Mouse (Mus musculus): ENCODE data around the gene Cry2. TPM values are rescaled to one million over a fixed set of nuclear protein-coding genes. Genes with fewer than 3 reads are reported as not detected.

Gene Cry2
- total and polyA plus RNA-seq, 2 experiments from 2014 or later, result 45.5 to 52.0 TPM

- TF ChIP-seq CTCF (IDR thresholded peaks at IDR 0.05; ENCODE audit: low read depth), result no peak
- Histone ChIP-seq H3K27me3 (ENCODE audit: insufficient read depth, low read length) (no peaks in the 10 kb centered on the region), H3K9me3 (ENCODE audit: low read length) (no peaks in the 10 kb centered on the region), H3K9ac (replicated peaks; ENCODE audit: low read length) (no peak overlapping the region), H3K4me2 (ENCODE audit: low read depth, low read length) (no peak overlapping the region), H3K27ac (no peak overlapping the region), H3K4me3 (ENCODE audit: low read length) (no peak overlapping the region), H3K4me1 (ENCODE audit: insufficient read depth, low read length) (peaks cover 29% of the 10 kb centered on the region), H3K36me3 (ENCODE audit: insufficient read depth, low read length) (no peaks in the 10 kb centered on the region)
- WGBS, result 13% methylated on average over 10 of the region's 10 CpGs
- DNase-seq (ENCODE audit: low spot score) (peak; percentile 61), ATAC-seq (no peak)
Observed at GRCm38 (mm10) chr2:92371971-92372690, 61.7 kb downstream of the Cry2 start.

DNA sequence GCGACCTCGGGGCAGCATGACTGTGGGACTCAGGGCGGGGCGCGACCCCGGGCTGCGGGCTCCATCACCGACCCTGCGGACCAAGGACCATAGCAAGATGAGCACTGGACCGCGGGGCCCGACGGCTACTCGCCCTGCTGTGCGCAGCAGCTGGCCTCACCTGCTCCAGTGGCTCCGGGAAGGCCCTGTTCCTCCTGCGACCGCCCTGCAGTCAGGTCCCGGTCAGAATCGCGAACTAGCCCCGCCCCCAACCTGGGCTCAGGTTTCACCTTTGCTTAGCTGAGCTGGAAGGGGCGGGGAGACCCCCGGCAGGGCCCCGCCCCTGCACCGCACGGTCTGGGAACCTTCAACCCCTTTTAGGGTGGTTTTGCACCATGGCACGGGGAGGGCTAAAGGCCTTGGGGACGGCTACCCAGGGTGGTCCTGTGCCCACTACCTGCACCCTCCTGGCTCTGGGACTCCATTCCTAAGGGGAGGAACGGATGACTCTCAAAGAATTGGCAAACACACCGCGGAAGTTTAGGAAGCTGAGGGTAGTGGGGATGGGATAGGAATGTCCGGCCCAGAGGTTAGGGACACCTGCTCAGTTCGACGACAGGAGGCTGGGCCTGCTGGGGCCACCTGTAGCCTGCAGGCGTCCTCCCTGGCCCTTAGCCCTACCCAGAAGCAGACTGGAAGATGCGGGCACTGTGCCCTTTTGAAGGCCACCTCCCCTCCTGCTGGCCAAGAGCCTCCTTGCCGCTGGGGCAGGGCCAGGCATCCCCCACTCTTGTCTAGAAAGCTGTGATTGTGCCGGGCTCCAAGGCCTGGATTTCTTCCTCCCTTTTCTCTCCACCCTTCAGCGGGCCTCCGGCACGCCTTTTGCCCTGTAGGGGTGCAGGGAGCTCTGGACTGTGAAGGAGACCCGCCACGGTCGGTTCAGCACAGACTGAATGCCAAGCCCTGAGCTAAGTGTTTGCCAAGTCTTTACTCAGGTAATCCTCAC is 62.7 kb downstream of the Cry2 start:
- ATAC-seq (no peak), DNase-seq (ENCODE audit: low spot score) (peak; percentile 31)
- H3K9ac ChIP-seq (replicated peaks; ENCODE audit: low read length), result 0 out of 2 replicates have a peak overlapping the region, but pooled peaks have one; percentile 10
- H3K4me2 ChIP-seq (ENCODE audit: low read depth, low read length), result peak overlapping the region; percentile 53
- H3K36me3 ChIP-seq (ENCODE audit: insufficient read depth, low read length), result no peaks in the 10 kb centered on the region
- 4% methylated on average over 45 of the region's 45 CpGs for WGBS
- peak overlapping the region; percentile 13; the same call in 1 of the 2 replicates for H3K4me3 ChIP-seq (ENCODE audit: low read length)
- H3K4me1 ChIP-seq (ENCODE audit: insufficient read depth, low read length), result peaks cover 25% of the 10 kb centered on the region
- no peak overlapping the region for H3K27ac ChIP-seq
- no peaks in the 10 kb centered on the region for H3K27me3 ChIP-seq (ENCODE audit: insufficient read depth, low read length)
- TF ChIP-seq CTCF (IDR thresholded peaks at IDR 0.05; ENCODE audit: low read depth), result peak; percentile 10; the same call in 1 of the 2 replicates
- no peaks in the 10 kb centered on the region for H3K9me3 ChIP-seq (ENCODE audit: low read length)

- Histone ChIP-seq H3K9me3 (ENCODE audit: low read length) (no peaks in the 10 kb centered on the region), H3K4me1 (ENCODE audit: insufficient read depth, low read length) (peaks cover 21% of the 10 kb centered on the region), H3K4me2 (ENCODE audit: low read depth, low read length) (peak overlapping the region; percentile 53), H3K9ac (replicated peaks; ENCODE audit: low read length) (0 out of 2 replicates have a peak overlapping the region, but pooled peaks have one; percentile 10), H3K4me3 (ENCODE audit: low read length) (peak overlapping the region; percentile 13; the same call in 1 of the 2 replicates), H3K36me3 (ENCODE audit: insufficient read depth, low read length) (no peaks in the 10 kb centered on the region), H3K27ac (no peak overlapping the region), H3K27me3 (ENCODE audit: insufficient read depth, low read length) (no peaks in the 10 kb centered on the region)
- WGBS, result 14% methylated on average over 18 of the region's 19 CpGs
- ATAC-seq, result no peak
- DNase-seq (ENCODE audit: low spot score), result no peak
- TF ChIP-seq CTCF (IDR thresholded peaks at IDR 0.05; ENCODE audit: low read depth), result no peak
Observed at GRCm38 (mm10) chr2:92370375-92370774, 63.5 kb downstream of the Cry2 start.

- no peak for TF ChIP-seq CTCF (IDR thresholded peaks at IDR 0.05; ENCODE audit: low read depth)
Observed at GRCm38 (mm10) chr2:92367383-92368029, 66.3 kb downstream of the Cry2 start.

GRCm38 (mm10) chr2:92365568-92365967 is 68.3 kb downstream of the Cry2 start:
- ATAC-seq (no peak), DNase-seq (ENCODE audit: low spot score) (no peak)

More at GRCm38 (mm10) chr2:92367383-92368029, 66.3 kb downstream of the Cry2 start:
- Histone ChIP-seq H3K4me2 (ENCODE audit: low read depth, low read length) (no peak overlapping the region), H3K27me3 (ENCODE audit: insufficient read depth, low read length) (no peaks in the 10 kb centered on the region), H3K9me3 (ENCODE audit: low read length) (no peaks in the 10 kb centered on the region), H3K9ac (replicated peaks; ENCODE audit: low read length) (no peak overlapping the region), H3K27ac (no peak overlapping the region), H3K4me1 (ENCODE audit: insufficient read depth, low read length) (peaks cover 21% of the 10 kb centered on the region), H3K4me3 (ENCODE audit: low read length) (no peak overlapping the region), H3K36me3 (ENCODE audit: insufficient read depth, low read length) (no peaks in the 10 kb centered on the region; the same call in 1 of the 2 replicates)
- ATAC-seq (no peak), DNase-seq (ENCODE audit: low spot score) (no peak)
- 44% methylated on average over 20 of the region's 20 CpGs for WGBS

GRCm38 (mm10) chr2:92364086-92364485 is 69.8 kb downstream of the Cry2 start:
- Histone ChIP-seq H3K27ac (no peak overlapping the region), H3K36me3 (ENCODE audit: insufficient read depth, low read length) (peaks cover 11% of the 10 kb centered on the region), H3K9ac (replicated peaks; ENCODE audit: low read length) (no peak overlapping the region), H3K27me3 (ENCODE audit: insufficient read depth, low read length) (no peaks in the 10 kb centered on the region), H3K4me1 (ENCODE audit: insufficient read depth, low read length) (no peaks in the 10 kb centered on the region), H3K9me3 (ENCODE audit: low read length) (no peaks in the 10 kb centered on the region), H3K4me3 (ENCODE audit: low read length) (no peak overlapping the region), H3K4me2 (ENCODE audit: low read depth, low read length) (no peak overlapping the region)
- WGBS, result 91% methylated on average over 4 of the region's 4 CpGs
- no peak for DNase-seq (ENCODE audit: low spot score)
- no peak for TF ChIP-seq CTCF (IDR thresholded peaks at IDR 0.05; ENCODE audit: low read depth)
- ATAC-seq, result no peak

More at GRCm38 (mm10) chr2:92365568-92365967, 68.3 kb downstream of the Cry2 start:
- no peaks in the 10 kb centered on the region for H3K9me3 ChIP-seq (ENCODE audit: low read length)
- H3K4me2 ChIP-seq (ENCODE audit: low read depth, low read length), result no peak overlapping the region
- H3K27me3 ChIP-seq (ENCODE audit: insufficient read depth, low read length), result no peaks in the 10 kb centered on the region
- WGBS, result 88% methylated on average over 10 of the region's 10 CpGs
- no peak overlapping the region for H3K9ac ChIP-seq (replicated peaks; ENCODE audit: low read length)
- TF ChIP-seq CTCF (IDR thresholded peaks at IDR 0.05; ENCODE audit: low read depth), result no peak
- no peaks in the 10 kb centered on the region; the same call in 1 of the 2 replicates for H3K36me3 ChIP-seq (ENCODE audit: insufficient read depth, low read length)
- no peak overlapping the region for H3K4me3 ChIP-seq (ENCODE audit: low read length)
- H3K4me1 ChIP-seq (ENCODE audit: insufficient read depth, low read length), result peaks cover 4% of the 10 kb centered on the region; the same call in 1 of the 2 replicates
- no peak overlapping the region for H3K27ac ChIP-seq
